Mouse (Mus musculus) cortical plate, adult 2 months (tissue): ENCODE results near the gene Ace3. TPM values are rescaled to one million over a fixed set of nuclear protein-coding genes. Genes with fewer than 3 reads are reported as not detected.

Experiments
- H3K27ac ChIP-seq: fragments of 200-500 bp; 2 replicates; pipeline ENCODE4 v1.5.1; 2012; ENCODE audit warnings: low read length, control low read depth, inconsistent platforms; ENCODE audit not compliant: insufficient read depth
- H3K4me1 ChIP-seq: fragments of 200-500 bp; 2 replicates; pipeline ENCODE4 v1.6.1; 2011; ENCODE audit warnings: low read length; ENCODE audit not compliant: control insufficient read depth, insufficient read depth
- H3K4me3 ChIP-seq: fragments of 200-500 bp; 2 replicates; pipeline ENCODE4 v1.5.1; 2011; ENCODE audit warnings: mild to moderate bottlenecking, low read length, control low read depth; ENCODE audit not compliant: insufficient read depth
- CTCF ChIP-seq: fragments of 200-500 bp; IDR thresholded peaks from 2 replicates; pipeline ENCODE4 v1.5.1; 2011; ENCODE audit warnings: mild to moderate bottlenecking, control low read depth, low read length; ENCODE audit not compliant: insufficient read depth; ENCODE audit errors: extremely low read depth
- POLR2A ChIP-seq: fragments of 200-500 bp; IDR thresholded peaks from 2 replicates; pipeline ENCODE4 v1.6.1; 2011; ENCODE audit warnings: mild to moderate bottlenecking, low read length, control low read depth; ENCODE audit not compliant: insufficient read depth; ENCODE audit errors: extremely low read depth
- polyA plus RNA-seq: library from polyadenylated mRNA; depleted of rRNA; stranded (reverse); fragments of >200 nt; gene quantifications from 2 replicates; pipeline ENCODE4 v1.2.3, GENCODE M21; 2012; rRNA removed

Gene Ace3
- polyA plus RNA-seq, result not detected in 2 replicates

- H3K4me1 ChIP-seq, result no peaks in the 10 kb centered on the region
- no peak within 1 kb of the TSS for H3K4me3 ChIP-seq
- no peak for TF ChIP-seq CTCF
- no peak for TF ChIP-seq POLR2A
- no peak within 1 kb of the TSS for H3K27ac ChIP-seq
These were observed at the start of gene Ace3 for GRCm38 (mm10) chr11:105994375-105994774. Gene Ace3 (plus strand): TSS chr11:105994675.

- H3K27ac ChIP-seq, result peak overlapping the region; percentile 36; the same call in 1 of the 2 replicates
- H3K4me3 ChIP-seq, result peak overlapping the region; percentile 61
- no peaks in the 10 kb centered on the region for H3K4me1 ChIP-seq
- no peak for TF ChIP-seq CTCF
These were observed 49.5 kb upstream of the Ace3 start for GRCm38 (mm10) chr11:105944770-105945672.

- H3K4me1 ChIP-seq, result no peaks in the 10 kb centered on the region
- TF ChIP-seq CTCF (no peak), POLR2A (no peak)
- H3K4me3 ChIP-seq, result no peak overlapping the region
- H3K27ac ChIP-seq, result no peak overlapping the region
These were observed 47.8 kb upstream of the Ace3 start for GRCm38 (mm10) chr11:105946694-105947154.

- TF ChIP-seq POLR2A (no peak), CTCF (no peak)
- Histone ChIP-seq H3K27ac (no peak overlapping the region), H3K4me1 (no peaks in the 10 kb centered on the region), H3K4me3 (no peak overlapping the region)
These were observed 46.2 kb upstream of the Ace3 start for GRCm38 (mm10) chr11:105948255-105948654.

GRCm38 (mm10) chr11:105950519-105950918 lies 44.0 kb upstream of the Ace3 start:
- Histone ChIP-seq H3K4me1 (peaks cover 1% of the 10 kb centered on the region; the same call in 1 of the 2 replicates), H3K4me3 (no peak overlapping the region)
- TF ChIP-seq CTCF, result no peak
- no peak for TF ChIP-seq POLR2A

GRCm38 (mm10) chr11:105951601-105952044 lies 42.9 kb upstream of the Ace3 start:
- H3K4me1 ChIP-seq, result peaks cover 1% of the 10 kb centered on the region; the same call in 1 of the 2 replicates
- no peak overlapping the region for H3K27ac ChIP-seq
- H3K4me3 ChIP-seq, result no peak overlapping the region
- TF ChIP-seq CTCF (no peak), POLR2A (no peak)

More at GRCm38 (mm10) chr11:105950519-105950918, 44.0 kb upstream of the Ace3 start:
- no peak overlapping the region for H3K27ac ChIP-seq

GRCm38 (mm10) chr11:105952111-105952510 lies 42.4 kb upstream of the Ace3 start:
- H3K4me3 ChIP-seq, result no peak overlapping the region
- H3K27ac ChIP-seq, result no peak overlapping the region
- TF ChIP-seq POLR2A (no peak), CTCF (no peak)
- H3K4me1 ChIP-seq, result peaks cover 1% of the 10 kb centered on the region; the same call in 1 of the 2 replicates

GRCm38 (mm10) chr11:105952911-105953386 lies 41.5 kb upstream of the Ace3 start, which contains the start of gene Cyb561:
Gene Cyb561 (minus strand): TSS chr11:105953336.
- Histone ChIP-seq H3K4me1 (peaks cover 1% of the 10 kb centered on the region; the same call in 1 of the 2 replicates), H3K27ac (no peak within 1 kb of the TSS), H3K4me3 (no peak within 1 kb of the TSS)
- TF ChIP-seq POLR2A, result no peak
- TF ChIP-seq CTCF, result no peak

GRCm38 (mm10) chr11:105953402-105953801 lies 41.1 kb upstream of the Ace3 start:
- H3K4me3 ChIP-seq, result no peak overlapping the region
- TF ChIP-seq CTCF (no peak), POLR2A (no peak)
- H3K4me1 ChIP-seq, result peaks cover 1% of the 10 kb centered on the region; the same call in 1 of the 2 replicates
- no peak overlapping the region for H3K27ac ChIP-seq

- TF ChIP-seq POLR2A (no peak), CTCF (no peak)
- no peak overlapping the region for H3K4me3 ChIP-seq
- H3K4me1 ChIP-seq, result peaks cover 5% of the 10 kb centered on the region
- no peak overlapping the region for H3K27ac ChIP-seq
These were observed 38.6 kb upstream of the Ace3 start for GRCm38 (mm10) chr11:105955815-105956430.
